Mouse (Mus musculus): ENCODE results near the gene Mogs.

The Mogs gene

DNA sequence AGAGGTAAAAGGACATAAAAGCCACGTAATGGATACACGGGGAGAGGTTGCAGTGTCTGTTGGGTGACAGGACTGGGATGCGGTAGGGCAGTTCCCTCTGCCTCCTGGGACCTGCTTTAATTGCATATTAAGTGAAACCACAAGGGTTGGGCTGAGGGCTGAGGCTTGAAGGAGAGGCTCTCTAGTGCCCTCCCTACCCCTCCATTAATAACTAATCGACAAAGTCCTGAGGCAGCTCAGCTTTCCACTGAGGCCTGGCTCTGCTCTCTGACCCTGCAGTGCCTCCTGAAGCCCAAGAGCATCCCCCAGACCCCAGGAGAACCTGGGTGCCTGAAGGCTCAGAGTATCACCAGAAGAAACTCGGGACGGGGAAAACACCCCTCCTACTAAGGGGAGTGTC is 30.8 kb upstream of the Mogs start:
- ChIA-PET CTCF (no interaction called here), POLR2A (interaction anchor here in 1 of 4 experiments (1.0 kb wide), 1 partner anchor 19 kb away, joined by 3 read pairs; no protein-coding TSS in a partner anchor)

DNA sequence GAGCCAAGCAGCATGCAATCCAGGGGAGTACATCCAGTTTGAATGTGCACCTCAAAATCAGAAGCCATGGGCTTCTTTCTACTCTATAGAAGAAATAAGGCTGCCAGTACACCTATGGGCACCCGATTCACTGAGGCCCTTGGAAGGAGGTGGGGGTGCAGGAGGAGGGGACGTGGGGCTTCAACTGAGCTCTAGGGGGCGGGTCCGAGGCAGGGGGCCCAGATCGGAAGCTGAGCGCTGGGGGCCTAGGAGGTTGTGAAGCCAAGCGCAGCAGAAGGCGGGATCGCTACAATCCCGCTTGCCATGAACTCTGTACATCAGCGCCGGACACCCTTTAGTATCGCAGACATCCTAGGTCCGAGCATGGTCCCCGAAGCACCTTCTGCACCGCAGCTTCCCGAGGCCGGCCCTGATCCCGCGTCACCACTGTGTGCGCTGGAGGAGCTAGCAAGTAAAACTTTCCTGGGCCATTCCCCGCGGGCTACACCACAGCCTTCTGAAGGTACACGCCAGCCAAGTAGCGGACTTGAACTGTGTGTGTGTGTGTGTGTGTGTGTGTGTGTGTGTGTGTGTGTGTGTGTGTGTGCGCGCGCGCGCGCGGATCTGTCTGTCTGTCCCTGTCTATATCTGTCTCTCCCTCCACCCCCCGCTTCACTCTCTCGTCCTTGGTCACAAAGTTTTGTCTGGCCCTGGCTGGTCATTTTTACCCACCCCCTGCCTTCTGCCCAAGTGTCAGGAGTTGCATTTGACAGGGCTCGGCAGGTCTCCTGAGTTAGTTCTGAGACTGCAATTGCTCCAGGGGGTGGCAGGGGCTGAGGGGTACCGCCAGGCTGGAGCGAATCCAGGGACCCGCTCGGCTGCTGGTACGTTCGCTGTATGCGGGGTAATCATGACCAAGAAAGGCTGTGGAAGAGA is 28.9 kb upstream of the Mogs start, which contains the start of gene Lbx2:
Lbx2 (plus strand) TSS at position 247 of the 915 bp plus-strand sequence.
- ChIA-PET POLR2A (interaction anchor here (0.6 to 2.8 kb wide), 22 partner anchors 8 to 239 kb away, joined by 3 to 22 read pairs (median 4); partner anchors contain the start of genes Ccdc142 (in 3 of the 4), Gm42688 (in 3 of the 4), Pcgf1 (in 3 of the 4) and Aup1 (in 2 of the 4)), CTCF (interaction anchor here in 3 of 4 experiments (0.6 to 2.9 kb wide), 15 partner anchors 8 to 180 kb away, joined by 3 to 14 read pairs (median 5); partner anchors contain the start of genes Ccdc142 (in 2 of the 3), Gm42688 (in 2 of the 3), Pcgf1 (in 2 of the 3) and Dctn1 (in 1 of the 3))

GRCm38 (mm10) chr6:83087205-83087925 is 27.9 kb upstream of the Mogs start:
- CTCF ChIA-PET, result interaction anchor here in 3 of 4 experiments (0.6 to 2.9 kb wide), 16 partner anchors 9 to 181 kb away, joined by 3 to 14 read pairs (median 5); partner anchors contain the start of genes Pcgf1 (in 3 of the 3), Ccdc142 (in 2 of the 3), Gm42688 (in 2 of the 3) and Dctn1 (in 1 of the 3)
- POLR2A ChIA-PET, result interaction anchor here in 3 of 4 experiments (0.9 to 2.8 kb wide), 18 partner anchors 9 to 238 kb away, joined by 3 to 22 read pairs (median 4); partner anchors contain the start of genes Ccdc142 (in 3 of the 3), Gm42688 (in 3 of the 3), Pcgf1 (in 3 of the 3) and Aup1 (in 1 of the 3)

DNA sequence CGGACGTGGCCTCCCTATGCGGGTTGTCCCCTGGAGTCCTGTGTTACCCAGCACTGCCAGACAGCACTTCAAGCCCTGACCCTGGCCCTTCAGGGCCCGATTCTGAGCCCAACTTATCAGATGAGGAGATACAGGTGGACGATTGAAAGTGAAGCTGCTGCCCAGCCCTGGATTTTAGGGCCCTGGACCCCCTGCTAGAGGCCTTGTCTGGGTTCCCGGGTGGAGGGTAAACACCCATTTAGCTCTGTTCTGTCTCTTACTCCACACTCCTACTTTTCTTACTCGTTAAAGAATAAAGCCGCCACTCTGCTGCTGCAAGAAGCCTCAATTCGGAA is 27.4 kb upstream of the Mogs start:
- CTCF ChIA-PET, result interaction anchor here in 3 of 4 experiments (0.6 to 2.9 kb wide), 14 partner anchors 9 to 127 kb away, joined by 3 to 14 read pairs (median 4); partner anchors contain the start of genes Pcgf1 (in 3 of the 3), Ccdc142 (in 2 of the 3), Gm42688 (in 2 of the 3) and Dctn1 (in 1 of the 3)
- POLR2A ChIA-PET, result interaction anchor here in 3 of 4 experiments (0.9 to 2.8 kb wide), 16 partner anchors 10 to 238 kb away, joined by 3 to 22 read pairs (median 4); partner anchors contain the start of genes Pcgf1 (in 3 of the 3), Ccdc142 (in 2 of the 3), Gm42688 (in 2 of the 3) and Aup1 (in 1 of the 3)

- CTCF ChIA-PET, result interaction anchor here (0.7 to 1.7 kb wide), 8 partner anchors 9 to 225 kb away, joined by 3 to 7 read pairs (median 4); partner anchors contain the start of genes Ccdc142 (in 2 of the 4) and Gm42688 (in 2 of the 4)
These were observed 22.7 kb upstream of the Mogs start for GRCm38 (mm10) chr6:83092416-83093127.

GRCm38 (mm10) chr6:83095968-83096367 is 19.3 kb upstream of the Mogs start:
- ChIA-PET POLR2A (interaction anchor here in 3 of 4 experiments (0.6 to 1.9 kb wide), 8 partner anchors 10 to 60 kb away, joined by 3 to 5 read pairs (median 4); no protein-coding TSS in a partner anchor), CTCF (interaction anchor here in 3 of 4 experiments (0.6 to 3.2 kb wide), 11 partner anchors 9 to 634 kb away, joined by 3 to 12 read pairs (median 3); partner anchors contain the start of genes Lbx2 (in 1 of the 3) and Pcgf1 (in 1 of the 3))

More at GRCm38 (mm10) chr6:83092416-83093127, 22.7 kb upstream of the Mogs start:
- POLR2A ChIA-PET, result interaction anchor here (0.6 to 2.3 kb wide), 9 partner anchors 9 to 221 kb away, joined by 3 to 9 read pairs (median 5); partner anchors contain the start of genes Ccdc142 (in 2 of the 4), Gm42688 (in 2 of the 4) and Wbp1 (in 1 of the 4)

- POLR2A ChIA-PET, result interaction anchor here in 3 of 4 experiments (0.5 to 1.6 kb wide), 5 partner anchors 11 to 130 kb away, joined by 3 to 5 read pairs (median 3); partner anchors contain the start of gene Pcgf1 (in 1 of the 3)
These were observed 16.9 kb upstream of the Mogs start for GRCm38 (mm10) chr6:83098411-83098810.

DNA sequence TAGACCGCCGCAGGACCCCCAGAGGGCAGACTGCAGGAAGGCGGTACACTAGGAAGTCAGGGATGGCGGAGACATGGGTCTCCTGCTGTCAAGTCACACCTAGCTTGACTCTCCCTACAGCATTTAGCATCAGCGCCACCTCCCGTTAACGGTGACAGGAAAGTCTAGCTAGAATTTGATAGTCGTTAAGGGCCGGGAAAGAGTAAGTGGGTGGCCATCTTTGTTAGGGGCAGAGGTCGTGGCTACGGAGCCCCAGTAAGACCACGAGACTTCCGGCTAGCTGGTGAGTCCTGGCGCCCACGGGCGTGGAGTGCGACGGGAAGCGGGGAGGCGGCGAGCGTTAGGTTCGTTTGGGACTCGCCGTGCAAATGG is 14.0 kb upstream of the Mogs start, which contains the start of the genes Ccdc142 and Gm42688:
Ccdc142 (plus strand) TSS at position 286 of the 372 bp plus-strand sequence.
Gm42688 (plus strand) TSS at position 302 of the 372 bp plus-strand sequence.
- CTCF ChIA-PET, result interaction anchor here (0.5 to 3.5 kb wide), 58 partner anchors 8 to 447 kb away, joined by 3 to 43 read pairs (median 5); partner anchors contain the start of genes Dctn1 (in 3 of the 4), Wbp1 (in 3 of the 4), Lbx2 (in 2 of the 4) and Pcgf1 (in 2 of the 4)
- POLR2A ChIA-PET, result interaction anchor here (0.6 to 3.7 kb wide), 62 partner anchors 9 to 838 kb away, joined by 3 to 48 read pairs (median 4); partner anchors contain the start of genes 1700003E16Rik (in 3 of the 4), Aup1 (in 3 of the 4), Htra2 (in 3 of the 4) and Wbp1 (in 3 of the 4)

More at GRCm38 (mm10) chr6:83098411-83098810, 16.9 kb upstream of the Mogs start:
- CTCF ChIA-PET, result interaction anchor here in 3 of 4 experiments (0.6 to 3.2 kb wide), 4 partner anchors 8 to 127 kb away, joined by 3 to 8 read pairs (median 4); no protein-coding TSS in a partner anchor

DNA sequence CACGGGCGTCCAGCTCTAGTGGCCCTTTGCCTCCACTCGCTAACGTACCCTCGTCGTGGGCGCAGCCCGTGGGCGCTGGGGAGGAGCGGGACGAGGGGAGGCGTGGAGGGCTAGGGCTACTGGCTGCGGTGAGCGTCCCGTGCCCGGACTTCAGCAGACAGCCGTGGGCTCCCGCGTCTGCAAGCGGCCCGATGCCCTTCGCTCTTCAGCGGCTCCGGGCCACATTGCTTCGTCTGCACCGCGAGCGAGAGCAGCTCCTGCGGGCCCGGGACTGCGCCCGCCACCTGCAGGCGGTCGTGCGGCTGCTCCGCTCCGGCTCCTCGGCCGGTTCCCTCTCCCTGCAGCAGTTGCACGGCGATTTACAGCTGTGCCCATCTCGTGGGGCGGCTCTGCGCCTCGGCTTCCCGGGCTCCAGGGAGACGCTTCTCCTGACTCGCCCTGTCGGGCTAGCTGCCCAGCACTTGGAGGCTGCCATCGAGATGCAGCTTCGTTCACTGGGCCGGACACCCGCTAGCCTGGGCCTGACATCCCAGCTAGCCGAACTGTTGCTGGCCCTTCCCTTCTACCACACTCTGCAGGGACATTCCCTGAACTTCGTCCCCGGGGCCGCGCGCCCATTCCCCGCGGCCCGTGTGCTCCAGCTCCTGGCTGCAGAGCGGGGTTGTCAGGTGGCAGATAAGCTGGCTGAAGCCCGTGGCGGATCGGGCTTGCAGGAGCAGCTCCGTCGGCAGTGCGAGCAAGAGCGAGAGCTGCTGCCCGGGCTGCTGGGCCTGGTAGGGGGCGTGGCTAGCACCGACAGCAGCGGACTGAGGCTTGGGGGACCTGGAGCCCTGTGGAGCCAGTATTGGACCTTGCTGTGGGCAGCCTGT is 13.4 kb upstream of the Mogs start:
- ChIA-PET CTCF (interaction anchor here (0.5 to 3.5 kb wide), 67 partner anchors 8 to 448 kb away, joined by 3 to 43 read pairs (median 4); partner anchors contain the start of genes Dctn1 (in 3 of the 4), Wbp1 (in 3 of the 4), Aup1 (in 2 of the 4) and Dqx1 (in 2 of the 4)), POLR2A (interaction anchor here (0.6 to 3.7 kb wide), 72 partner anchors 8 to 322 kb away, joined by 3 to 48 read pairs (median 4); partner anchors contain the start of genes Wbp1 (in 4 of the 4), 1700003E16Rik (in 3 of the 4), Aup1 (in 3 of the 4) and Htra2 (in 3 of the 4))

DNA sequence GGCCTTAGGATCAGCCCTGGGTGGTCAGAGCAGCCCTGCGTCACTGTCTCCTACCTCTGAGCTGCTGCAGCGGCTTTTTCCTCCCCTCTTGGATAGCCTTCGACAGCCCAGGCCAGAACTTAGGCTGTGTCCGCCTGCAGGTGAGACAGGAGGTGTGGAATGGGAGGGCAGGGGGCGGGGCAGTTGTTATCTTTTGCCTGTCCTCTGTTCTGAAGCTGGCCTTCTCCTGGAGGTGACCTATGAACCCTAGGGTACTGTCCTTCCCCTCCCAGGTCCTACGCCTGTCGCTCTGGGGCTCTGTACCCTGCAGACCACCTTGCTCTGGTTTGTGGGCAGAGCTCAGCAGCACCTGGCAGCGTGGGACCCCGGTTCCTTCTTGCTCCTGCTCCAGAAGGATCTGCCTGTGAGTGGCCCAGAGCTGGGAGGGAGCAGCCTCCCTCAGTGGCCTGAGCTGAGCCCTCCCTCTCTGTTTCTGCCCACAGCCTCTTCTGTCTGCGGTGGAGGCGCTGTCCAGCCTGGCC is 12.1 kb upstream of the Mogs start:
- ChIA-PET CTCF (interaction anchor here in 3 of 4 experiments (0.8 to 3.5 kb wide), 7 partner anchors 59 to 176 kb away, joined by 3 to 25 read pairs (median 14); partner anchors contain the start of gene Dctn1 (in 1 of the 3)), POLR2A (interaction anchor here in 2 of 4 experiments (0.6 to 3.7 kb wide), 13 partner anchors 16 to 468 kb away, joined by 3 to 30 read pairs (median 5); partner anchors contain the start of genes Lbx2 (in 1 of the 2), Pcgf1 (in 1 of the 2) and Wbp1 (in 1 of the 2))

GRCm38 (mm10) chr6:83104158-83104557 is 11.1 kb upstream of the Mogs start:
- CTCF ChIA-PET, result interaction anchor here in 3 of 4 experiments (0.6 to 3.5 kb wide), 3 partner anchors 23 to 161 kb away, joined by 3 to 22 read pairs (median 6); partner anchors contain the start of gene Aup1 (in 1 of the 3)
- POLR2A ChIA-PET, result interaction anchor here in 3 of 4 experiments (0.7 to 3.7 kb wide), 7 partner anchors 16 to 406 kb away, joined by 3 to 22 read pairs (median 3); partner anchors contain the start of genes Lbx2 (in 1 of the 3) and Wbp1 (in 1 of the 3)

GRCm38 (mm10) chr6:83107566-83108400 is 7.5 kb upstream of the Mogs start:
- ChIA-PET CTCF (interaction anchor here (0.5 to 2.6 kb wide), 30 partner anchors 10 to 334 kb away, joined by 3 to 15 read pairs (median 4); partner anchors contain the start of genes Aup1 (in 2 of the 4), Wbp1 (in 2 of the 4), 1700003E16Rik (in 1 of the 4) and Dctn1 (in 1 of the 4)), POLR2A (interaction anchor here in 3 of 4 experiments (0.7 to 6.6 kb wide), 15 partner anchors 10 to 218 kb away, joined by 3 to 41 read pairs (median 4); partner anchors contain the start of genes Wbp1 (in 2 of the 3), 1700003E16Rik (in 1 of the 3), Mob1a (in 1 of the 3) and Mthfd2 (in 1 of the 3))
